8 mouse cellular contexts compared by ENCODE assay signal in the genomic region with DNA sequence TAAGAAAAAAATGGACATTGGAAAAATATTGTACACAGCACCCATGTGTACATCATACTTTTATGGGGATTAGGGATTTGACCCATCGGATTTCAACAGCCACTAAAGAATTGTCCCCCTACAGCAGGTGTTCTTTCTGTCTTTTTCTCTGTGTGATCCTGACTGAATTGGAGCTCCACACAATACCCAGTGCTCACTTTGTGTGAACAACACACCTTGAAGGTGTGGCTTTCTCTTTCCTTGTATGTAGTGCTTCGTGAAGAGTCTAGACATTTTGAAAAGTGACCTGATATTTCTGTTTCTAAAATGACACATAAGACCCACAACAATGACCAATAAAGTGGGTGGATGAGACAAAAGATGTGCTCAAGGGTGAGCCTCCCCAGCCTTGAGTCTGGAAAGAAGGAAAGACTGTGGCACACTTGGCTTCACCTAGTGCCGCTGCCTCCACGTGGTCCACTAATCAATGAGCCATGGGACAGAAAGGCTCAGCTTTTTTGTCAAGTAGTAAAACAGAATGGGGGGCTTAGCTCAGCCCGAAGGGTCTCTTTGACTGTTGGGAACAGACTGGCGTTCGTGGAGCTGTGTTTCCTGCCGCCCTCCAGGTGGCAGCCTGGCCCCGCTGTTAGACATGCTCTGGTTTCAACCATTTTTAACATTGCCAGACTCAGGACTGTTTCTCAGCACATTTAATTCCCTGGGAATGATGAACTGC. TPM values are rescaled to one million over a fixed set of nuclear protein-coding genes. Genes with fewer than 3 reads are reported as not detected.
DNase-seq lines count a peak whose midpoint lies in the region; ATAC-seq and TF ChIP-seq lines count a peak whose summit lies in the region.

No protein-coding gene starts in this region.

- H3K27me3 ChIP-seq in intestine, embryonic 15.5 days (replicated peaks) = no peaks in the 10 kb centered on the region
- H3K27me3 ChIP-seq in midbrain, embryonic 15.5 days (replicated peaks) = no peaks in the 10 kb centered on the region

- H3K9me3 ChIP-seq in intestine, embryonic 15.5 days = no peaks in the 10 kb centered on the region
- no peaks in the 10 kb centered on the region for H3K9me3 ChIP-seq in midbrain, embryonic 15.5 days

- TF ChIP-seq CTCF in gastrocnemius, adult 2 months (IDR thresholded peaks at IDR 0.05) = peak; percentile 90

- DNase-seq in gastrocnemius, adult 18-20 months (ENCODE audit: low spot score) = peak; percentile 27
- no peak for DNase-seq in gastrocnemius, adult 8-10 months (ENCODE audit: low spot score in 2 of 2)
- peak; percentile 73 to 81 for DNase-seq in cerebellum, postnatal 25 days
- peak; percentile 61 for DNase-seq in gastrocnemius, adult 2 months
- DNase-seq in left cerebral cortex, postnatal 36 days (ENCODE audit: low spot score in 2 of 2) = peak; percentile 54 to 67
- peak; percentile 4 for DNase-seq in testis, postnatal 14 days (ENCODE audit: low spot score)

- H3K36me3 ChIP-seq in intestine, embryonic 15.5 days = no peaks in the 10 kb centered on the region
- H3K36me3 ChIP-seq in midbrain, embryonic 15.5 days (replicated peaks) = no peaks in the 10 kb centered on the region

- no peak overlapping the region for H3K27ac ChIP-seq in gastrocnemius, adult 2 months
- no peak overlapping the region for H3K27ac ChIP-seq in intestine, embryonic 15.5 days
- H3K27ac ChIP-seq in midbrain, embryonic 15.5 days = no peak overlapping the region

- H3K4me2 ChIP-seq in intestine, embryonic 15.5 days (replicated peaks) = no peak overlapping the region
- H3K4me2 ChIP-seq in midbrain, embryonic 15.5 days = 0 out of 2 replicates have a peak overlapping the region, but pooled peaks have one; percentile 19

- no peak overlapping the region for H3K4me3 ChIP-seq in gastrocnemius, adult 2 months
- H3K4me3 ChIP-seq in intestine, embryonic 15.5 days (replicated peaks) = no peak overlapping the region
- H3K4me3 ChIP-seq in midbrain, embryonic 15.5 days = no peak overlapping the region

- H3K9ac ChIP-seq in intestine, embryonic 15.5 days = no peak overlapping the region
- no peak overlapping the region for H3K9ac ChIP-seq in midbrain, embryonic 15.5 days

- intact Hi-C loops in gastrocnemius, adult 2 months (cut with DNase I) = loop anchor here (1.0 to 5.0 kb wide), 3 partner anchors 507 to 1088 kb away; no protein-coding TSS in a partner anchor
- intact Hi-C loops in left cerebral cortex, postnatal 36 days (cut with DNase I) = loop anchor here (2.0 to 10.0 kb wide), 4 partner anchors 234 to 1087 kb away; no protein-coding TSS in a partner anchor

- no peaks in the 10 kb centered on the region for H3K4me1 ChIP-seq in intestine, embryonic 15.5 days (replicated peaks)
- peaks cover 13% of the 10 kb centered on the region for H3K4me1 ChIP-seq in midbrain, embryonic 15.5 days

- WGBS in intestine, embryonic 15.5 days = 26% methylated on average over 9 of the region's 9 CpGs
- 18% methylated on average over 9 of the region's 9 CpGs for WGBS in midbrain, embryonic 15.5 days

- peak; percentile 65; the same call in 1 of the 2 replicates for ATAC-seq in intestine, embryonic 15.5 days
- ATAC-seq in midbrain, embryonic 15.5 days (replicated peaks) = peak; percentile 93

RNA-seq across cellular contexts. Expression of gene Sema6d, which starts 10.9 kb away (rescaled TPM):
- total RNA-seq in gastrocnemius, adult 18-20 months (2021) = 10 to 100 TPM in 1 of 2 experiments, 1 to 10 TPM in 1; 8.4 to 11.2 TPM
- total RNA-seq in gastrocnemius, adult 8-10 months (2022) = 1 to 10 TPM; 7.4 to 10.0 (median 8.4) TPM
- total RNA-seq in gastrocnemius, adult 2 months (2021) = 10 to 100 TPM in 1 of 2 experiments, 1 to 10 TPM in 1; 5.7 to 10.4 TPM
- polyA plus RNA-seq in intestine, embryonic 15.5 days (2015; fragmentation: Nextera tagmentation; extraction: Ambion mirVana) = 11.9 and 13.7 TPM in 2 replicates
- 10 to 100 TPM; 43.6 to 51.6 TPM for total RNA-seq in left cerebral cortex, postnatal 36 days (2021)
- 31.0 and 34.7 TPM in 2 replicates for polyA plus RNA-seq in midbrain, embryonic 15.5 days (2015; fragmentation: Nextera tagmentation; extraction: Ambion mirVana)

Comparison
In these comparisons a context has a peak if more than half of its experiments do, and no peak if none do; other contexts are left out.
1. DNase-seq: peak in gastrocnemius, adult 18-20 months (single experiment), cerebellum, postnatal 25 days (2 of 2), gastrocnemius, adult 2 months (single experiment), left cerebral cortex, postnatal 36 days (2 of 2) and testis, postnatal 14 days (single experiment); none in gastrocnemius, adult 8-10 months (0 of 2).